Mouse (Mus musculus) embryonic facial prominence, embryonic 15.5 days (tissue): ENCODE results near the gene Adcy10. TPM values are rescaled to one million over a fixed set of nuclear protein-coding genes. Genes with fewer than 3 reads are reported as not detected.

Source experiments
- ATAC-seq: fragments of 200-750 bp; cut with Nextera tagmentation; 2 replicates; pipeline ENCODE4 v1.8.0; 2017; ENCODE audit warnings: low read depth, moderate TSS enrichment; ENCODE audit not compliant: insufficient number of reproducible peaks, low FRiP score, low TSS enrichment
- H3K27ac ChIP-seq: fragments of 300-500 bp; sonication (generic); replicated peaks from 2 replicates; pipeline ENCODE4 v1.5.1; 2015; ENCODE audit warnings: mild to moderate bottlenecking, inconsistent platforms
- H3K27me3 ChIP-seq: fragments of 300-500 bp; sonication (generic); 2 replicates; pipeline ENCODE4 v1.6.1; 2015; ENCODE audit warnings: inconsistent platforms
- H3K36me3 ChIP-seq: fragments of 300-500 bp; sonication (generic); 2 replicates; pipeline ENCODE4 v1.6.1; 2015; ENCODE audit warnings: mild to moderate bottlenecking, inconsistent platforms
- H3K4me1 ChIP-seq: fragments of 300-500 bp; sonication (generic); 2 replicates; pipeline ENCODE4 v1.6.1; 2015; ENCODE audit warnings: inconsistent platforms
- H3K4me2 ChIP-seq: fragments of 300-500 bp; sonication (generic); replicated peaks from 2 replicates; pipeline ENCODE4 v1.6.1; 2015; ENCODE audit warnings: mild to moderate bottlenecking, inconsistent platforms
- H3K4me3 ChIP-seq: fragments of 300-500 bp; sonication (generic); replicated peaks from 2 replicates; pipeline ENCODE4 v1.5.1; 2015; ENCODE audit warnings: mild to moderate bottlenecking, inconsistent platforms
- H3K9ac ChIP-seq: fragments of 300-500 bp; sonication (generic); 2 replicates; pipeline ENCODE4 v1.6.1; 2015; ENCODE audit warnings: inconsistent platforms
- H3K9me3 ChIP-seq: fragments of 300-500 bp; sonication (generic); replicated peaks from 2 replicates; pipeline ENCODE4 v1.6.1; 2016; ENCODE audit warnings: inconsistent platforms
- WGBS: fragments of 180-500 bp; shearing (Covaris S2); methylation state at CpG from one replicate; pipeline ENCODE4 v1.1.7; 2015; 5-methylcytosine and 5-hydroxymethylcytosine counted together
- polyA plus RNA-seq: library from polyadenylated mRNA; unstranded; fragments of >200 nt; fragmentation: Nextera tagmentation; extraction: Ambion mirVana; gene quantifications from 2 replicates; pipeline ENCODE4 v1.2.1, GENCODE M21; 2015

The Adcy10 gene
- polyA plus RNA-seq, 1 experiment from 2014 or later = not detected

- WGBS = 90% methylated on average over 3 of the region's 3 CpGs
Measured at GRCm38 (mm10) chr1:165605108-165605507, 120.1 kb downstream of the Adcy10 start.

DNA sequence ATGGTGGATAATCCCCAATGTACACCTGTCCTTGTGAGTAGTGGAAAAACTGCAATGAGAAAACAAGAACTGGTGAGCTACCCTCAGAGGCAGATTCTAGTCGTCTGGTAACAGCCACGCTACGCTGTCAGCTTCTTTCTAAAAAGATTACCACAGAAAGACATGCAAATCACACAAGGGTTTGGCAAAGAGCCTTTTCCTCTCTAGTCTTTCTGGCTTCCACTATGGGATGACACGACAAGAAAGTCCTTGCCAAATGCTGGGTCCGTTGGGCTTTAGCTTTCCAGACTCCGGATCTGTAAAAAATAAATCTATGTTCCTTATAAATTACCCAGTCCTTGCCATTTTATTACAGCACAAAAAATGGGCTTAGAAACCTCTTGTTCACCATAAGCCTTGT, 120.8 kb downstream of the Adcy10 start:
- ATAC-seq = no peak
- no peak overlapping the region for H3K4me2 ChIP-seq
- H3K4me1 ChIP-seq = peaks cover 13% of the 10 kb centered on the region
- no peak overlapping the region for H3K4me3 ChIP-seq
- no peak overlapping the region for H3K27ac ChIP-seq
- no peaks in the 10 kb centered on the region for H3K9me3 ChIP-seq
- peaks cover 59% of the 10 kb centered on the region for H3K36me3 ChIP-seq
- no peak overlapping the region for H3K9ac ChIP-seq
- no peaks in the 10 kb centered on the region for H3K27me3 ChIP-seq
- WGBS = 74% methylated on average over 6 of the region's 6 CpGs

More at GRCm38 (mm10) chr1:165605108-165605507, 120.1 kb downstream of the Adcy10 start:
- H3K9ac ChIP-seq = no peak overlapping the region
- peaks cover 59% of the 10 kb centered on the region for H3K36me3 ChIP-seq
- H3K27me3 ChIP-seq = no peaks in the 10 kb centered on the region
- H3K4me1 ChIP-seq = peaks cover 6% of the 10 kb centered on the region
- no peak overlapping the region for H3K4me2 ChIP-seq
- H3K27ac ChIP-seq = no peak overlapping the region
- H3K9me3 ChIP-seq = no peaks in the 10 kb centered on the region
- no peak for ATAC-seq
- no peak overlapping the region for H3K4me3 ChIP-seq

- Histone ChIP-seq H3K4me1 (peaks cover 14% of the 10 kb centered on the region), H3K27me3 (no peaks in the 10 kb centered on the region), H3K36me3 (peaks cover 32% of the 10 kb centered on the region), H3K9me3 (no peaks in the 10 kb centered on the region), H3K27ac (no peak overlapping the region), H3K4me3 (no peak overlapping the region), H3K4me2 (no peak overlapping the region), H3K9ac (no peak overlapping the region)
- no peak for ATAC-seq
- 71% methylated on average over 4 of the region's 4 CpGs for WGBS
Measured at GRCm38 (mm10) chr1:165608904-165609303, 123.9 kb downstream of the Adcy10 start.

GRCm38 (mm10) chr1:165609495-165610320, 124.7 kb downstream of the Adcy10 start:
- H3K36me3 ChIP-seq = peaks cover 25% of the 10 kb centered on the region
- 45% methylated on average over 7 of the region's 7 CpGs for WGBS
- no peak overlapping the region for H3K4me2 ChIP-seq
- H3K27me3 ChIP-seq = no peaks in the 10 kb centered on the region
- no peaks in the 10 kb centered on the region for H3K9me3 ChIP-seq
- no peak overlapping the region for H3K9ac ChIP-seq
- peaks cover 14% of the 10 kb centered on the region for H3K4me1 ChIP-seq
- H3K27ac ChIP-seq = peak overlapping the region; percentile 19; the same call in 1 of the 2 replicates
- H3K4me3 ChIP-seq = no peak overlapping the region
- no peak for ATAC-seq

DNA sequence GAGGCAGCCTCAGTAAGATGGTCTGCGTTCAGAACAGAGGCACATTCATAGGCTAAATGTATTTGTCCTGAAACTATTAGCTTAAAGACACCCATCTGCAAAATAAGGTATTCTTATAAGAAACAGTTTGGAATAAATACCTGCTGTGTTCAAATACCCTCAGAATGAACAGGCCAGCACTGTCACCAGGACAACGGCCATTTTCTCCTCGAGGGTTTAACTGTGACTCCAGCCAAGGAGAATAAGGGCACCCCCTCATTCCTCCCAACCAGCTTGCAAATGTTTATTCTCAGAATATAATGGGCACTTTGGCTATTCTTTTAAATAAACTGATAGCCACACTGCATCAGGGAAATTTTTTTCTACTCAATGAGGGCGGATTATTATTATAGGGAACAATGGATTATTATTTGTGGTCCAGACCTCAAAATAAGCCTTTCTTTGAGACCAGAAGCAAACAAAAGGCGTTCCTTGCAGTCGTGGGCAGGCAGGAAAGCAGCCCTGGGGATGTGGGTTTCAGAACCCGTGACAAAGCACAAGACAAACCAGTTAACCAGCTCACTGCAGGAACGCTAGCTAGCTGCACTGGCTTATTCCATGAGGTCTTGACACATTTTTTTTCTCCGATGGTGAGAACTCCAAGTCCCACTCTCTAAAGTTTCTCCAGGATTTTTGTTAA, 125.5 kb downstream of the Adcy10 start:
- no peak overlapping the region for H3K4me3 ChIP-seq
- 0 out of 2 replicates have a peak overlapping the region, but pooled peaks have one; percentile 34 for H3K27ac ChIP-seq
- no peaks in the 10 kb centered on the region for H3K9me3 ChIP-seq
- peaks cover 27% of the 10 kb centered on the region for H3K36me3 ChIP-seq
- peaks cover 14% of the 10 kb centered on the region for H3K4me1 ChIP-seq
- no peak overlapping the region for H3K9ac ChIP-seq
- no peak for ATAC-seq
- 36% methylated on average over 9 of the region's 9 CpGs for WGBS
- no peak overlapping the region for H3K4me2 ChIP-seq
- no peaks in the 10 kb centered on the region for H3K27me3 ChIP-seq

GRCm38 (mm10) chr1:165612714-165613113, 127.7 kb downstream of the Adcy10 start:
- no peak overlapping the region for H3K4me2 ChIP-seq

GRCm38 (mm10) chr1:165613926-165614325, 128.9 kb downstream of the Adcy10 start:
- no peaks in the 10 kb centered on the region for H3K27me3 ChIP-seq
- no peak overlapping the region for H3K4me3 ChIP-seq
- H3K27ac ChIP-seq = no peak overlapping the region
- H3K4me1 ChIP-seq = peaks cover 25% of the 10 kb centered on the region
- no peaks in the 10 kb centered on the region for H3K9me3 ChIP-seq
- 67% methylated on average over 4 of the region's 4 CpGs for WGBS
- H3K4me2 ChIP-seq = no peak overlapping the region
- H3K36me3 ChIP-seq = peaks cover 10% of the 10 kb centered on the region
- no peak overlapping the region for H3K9ac ChIP-seq
- no peak for ATAC-seq

More at GRCm38 (mm10) chr1:165612714-165613113, 127.7 kb downstream of the Adcy10 start:
- no peak overlapping the region for H3K4me3 ChIP-seq
- no peak for ATAC-seq
- no peak overlapping the region for H3K27ac ChIP-seq
- no peak overlapping the region for H3K9ac ChIP-seq
- no peaks in the 10 kb centered on the region for H3K9me3 ChIP-seq
- H3K4me1 ChIP-seq = peaks cover 14% of the 10 kb centered on the region
- H3K36me3 ChIP-seq = peaks cover 18% of the 10 kb centered on the region
- no peaks in the 10 kb centered on the region for H3K27me3 ChIP-seq
- 55% methylated on average over 5 of the region's 5 CpGs for whole genome bisulfite sequencing

DNA sequence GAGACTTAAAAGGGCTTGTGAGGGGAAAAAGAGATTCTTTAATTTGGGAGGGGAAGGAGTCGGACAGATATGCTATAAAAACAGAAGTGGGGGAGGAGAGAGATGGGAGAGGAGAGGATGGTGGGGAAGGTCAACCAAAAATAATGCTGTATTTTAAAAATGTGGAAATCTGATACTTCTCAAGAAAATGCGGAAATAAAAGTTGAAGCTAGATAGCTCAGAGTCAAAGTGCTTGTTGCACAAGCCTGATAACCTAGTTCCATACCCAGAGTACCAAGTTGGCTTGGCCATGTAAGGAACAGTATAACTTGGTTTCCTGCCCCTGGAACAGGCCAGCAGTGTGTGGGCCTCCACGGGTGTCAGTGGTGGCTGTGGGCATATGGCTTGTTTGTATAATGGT, 129.8 kb downstream of the Adcy10 start:
- 90% methylated on average over 3 of the region's 3 CpGs for WGBS
- ATAC-seq = no peak
- H3K4me3 ChIP-seq = no peak overlapping the region
- no peaks in the 10 kb centered on the region for H3K9me3 ChIP-seq
- H3K27ac ChIP-seq = no peak overlapping the region
- no peaks in the 10 kb centered on the region for H3K27me3 ChIP-seq
- H3K9ac ChIP-seq = no peak overlapping the region
- peaks cover 21% of the 10 kb centered on the region for H3K4me1 ChIP-seq
- peaks cover 10% of the 10 kb centered on the region for H3K36me3 ChIP-seq
- H3K4me2 ChIP-seq = no peak overlapping the region

DNA sequence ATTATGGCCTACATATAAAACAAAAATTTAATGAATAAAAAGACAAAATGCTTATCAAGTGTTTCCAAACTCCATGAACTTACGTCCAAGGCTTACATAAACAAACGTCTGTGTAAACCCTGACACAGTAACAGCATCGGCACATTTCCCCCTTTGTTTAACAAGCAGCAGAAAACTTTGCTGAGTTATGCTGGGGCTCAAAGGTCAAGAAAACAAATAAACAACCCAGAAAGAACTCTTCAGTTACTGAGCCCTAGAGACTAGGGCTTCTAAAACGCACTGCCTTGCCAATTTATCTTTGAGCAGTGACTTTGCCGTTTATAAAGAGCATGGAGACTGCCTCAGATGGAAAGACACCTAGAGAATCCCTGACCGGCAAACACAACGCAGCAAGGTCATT, 131.7 kb downstream of the Adcy10 start:
- Histone ChIP-seq H3K27me3 (no peaks in the 10 kb centered on the region), H3K4me3 (no peak overlapping the region), H3K9ac (no peak overlapping the region), H3K36me3 (peaks cover 10% of the 10 kb centered on the region), H3K4me2 (no peak overlapping the region), H3K27ac (no peak overlapping the region; the same call in 1 of the 2 replicates), H3K9me3 (no peaks in the 10 kb centered on the region), H3K4me1 (peaks cover 10% of the 10 kb centered on the region)
- no peak for ATAC-seq
- 38% methylated on average over 7 of the region's 7 CpGs for WGBS

DNA sequence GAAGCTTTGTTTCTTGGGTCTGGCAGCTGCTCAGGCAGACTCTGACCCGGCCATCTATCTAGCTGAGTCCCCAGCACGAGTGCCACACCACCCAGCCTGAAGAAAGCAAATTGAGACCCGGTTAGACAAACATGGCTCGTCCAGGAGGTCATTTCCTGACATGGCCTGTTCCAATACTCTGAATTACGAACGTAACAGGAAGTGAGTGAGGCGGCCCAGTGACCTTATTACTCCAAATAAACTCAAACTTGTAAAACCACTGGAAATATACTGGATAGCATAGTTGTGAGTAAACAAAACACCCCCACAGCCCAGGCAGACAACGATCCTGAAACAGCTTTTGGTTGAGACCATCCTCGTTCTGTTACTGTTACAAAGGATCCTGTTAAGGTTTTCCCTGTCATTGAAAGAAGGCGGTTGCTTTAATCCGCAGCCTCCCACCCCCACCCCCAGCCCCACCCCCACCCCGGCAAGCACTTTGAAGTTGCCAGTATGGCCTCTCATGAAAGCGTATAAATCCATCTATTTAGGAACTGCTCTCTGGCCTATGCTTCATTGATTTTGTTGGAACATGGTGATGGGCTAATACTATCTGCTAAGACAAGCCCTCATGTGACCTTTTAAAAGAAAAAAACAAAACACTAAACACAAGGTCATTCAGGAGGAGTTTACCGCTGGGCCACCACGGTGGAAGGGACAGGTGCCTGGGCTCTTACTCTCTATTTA, 132.3 kb downstream of the Adcy10 start:
- H3K27me3 ChIP-seq = no peaks in the 10 kb centered on the region
- 29% methylated on average over 15 of the region's 15 CpGs for WGBS
- ATAC-seq = no peak
- no peaks in the 10 kb centered on the region for H3K9me3 ChIP-seq
- peak overlapping the region; percentile 6; the same call in 1 of the 2 replicates for H3K27ac ChIP-seq
- H3K36me3 ChIP-seq = peaks cover 10% of the 10 kb centered on the region
- H3K9ac ChIP-seq = no peak overlapping the region
- no peak overlapping the region for H3K4me3 ChIP-seq
- no peak overlapping the region for H3K4me2 ChIP-seq
- peaks cover 10% of the 10 kb centered on the region for H3K4me1 ChIP-seq

DNA sequence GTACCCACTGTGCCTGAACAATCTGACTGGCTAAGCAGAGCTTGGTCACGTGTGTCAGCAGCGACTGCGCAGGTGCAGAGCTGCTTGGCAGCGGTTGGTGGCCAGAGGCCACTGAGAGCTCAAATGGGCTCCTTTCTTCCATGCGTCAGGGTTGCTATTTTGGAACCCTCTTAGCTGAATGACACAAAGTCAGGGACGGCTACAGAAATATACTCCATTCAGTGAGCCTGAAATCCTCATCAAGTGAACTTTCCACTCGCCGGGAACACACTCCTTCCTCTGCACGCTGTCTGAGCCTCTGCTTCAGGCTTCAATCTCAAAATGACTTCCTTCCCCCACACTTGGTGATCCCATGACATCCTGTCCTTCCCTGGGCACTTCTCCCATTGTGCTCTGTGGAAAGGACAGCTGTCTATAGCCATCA, 133.2 kb downstream of the Adcy10 start:
- Histone ChIP-seq H3K9ac (no peak overlapping the region), H3K27me3 (no peaks in the 10 kb centered on the region), H3K36me3 (peaks cover 14% of the 10 kb centered on the region), H3K4me3 (no peak overlapping the region), H3K27ac (peak overlapping the region; percentile 6; the same call in 1 of the 2 replicates), H3K9me3 (no peaks in the 10 kb centered on the region), H3K4me1 (peaks cover 10% of the 10 kb centered on the region), H3K4me2 (no peak overlapping the region)
- ATAC-seq = no peak
- 58% methylated on average over 9 of the region's 9 CpGs for WGBS
